Mouse (Mus musculus) midbrain, embryonic 16.5 days (tissue): Measurements from ENCODE around the gene Lrrc3c. TPM values are rescaled to one million over a fixed set of nuclear protein-coding genes. Genes with fewer than 3 reads are reported as not detected.

Experiments
- ATAC-seq: fragments of 200-750 bp; cut with Nextera tagmentation; 2 replicates; pipeline ENCODE4 v1.8.0; 2017; ENCODE audit warnings: moderate TSS enrichment
- H3K27ac ChIP-seq: fragments of 300-500 bp; sonication (generic); 2 replicates; pipeline ENCODE4 v1.5.1; 2014; ENCODE audit warnings: mild to moderate bottlenecking, low read length, mixed read lengths
- H3K27me3 ChIP-seq: fragments of 300-500 bp; sonication (generic); 2 replicates; pipeline ENCODE4 v1.6.1; 2014; ENCODE audit warnings: low read depth, low read length, mixed read lengths; ENCODE audit not compliant: control insufficient read depth, insufficient read depth
- H3K36me3 ChIP-seq: fragments of 300-500 bp; sonication (generic); 2 replicates; pipeline ENCODE4 v1.6.1; 2014; ENCODE audit warnings: mild to moderate bottlenecking, low read length, moderate library complexity, mixed read lengths; ENCODE audit not compliant: control insufficient read depth, insufficient read depth
- H3K4me1 ChIP-seq: fragments of 300-500 bp; sonication (generic); 2 replicates; pipeline ENCODE4 v1.6.1; 2014; ENCODE audit warnings: mild to moderate bottlenecking, low read length, mixed read lengths; ENCODE audit not compliant: control insufficient read depth, insufficient read depth
- H3K4me2 ChIP-seq: fragments of 300-500 bp; sonication (generic); 2 replicates; pipeline ENCODE4 v1.6.1; 2014; ENCODE audit warnings: mild to moderate bottlenecking, low read length, mixed read lengths
- H3K4me3 ChIP-seq: fragments of 300-500 bp; sonication (generic); 2 replicates; pipeline ENCODE4 v1.5.1; 2014; ENCODE audit warnings: low read depth, mild to moderate bottlenecking, low read length, moderate library complexity, mixed read lengths
- H3K9ac ChIP-seq: fragments of 300-500 bp; sonication (generic); 2 replicates; pipeline ENCODE4 v1.6.1; 2014; ENCODE audit warnings: low read depth, low read length, mixed read lengths
- H3K9me3 ChIP-seq: fragments of 300-500 bp; sonication (generic); replicated peaks from 2 replicates; pipeline ENCODE4 v1.6.1; 2014; ENCODE audit warnings: mild to moderate bottlenecking, low read length, mixed read lengths; ENCODE audit not compliant: control insufficient read depth, poor library complexity, severe bottlenecking
- WGBS: fragments of 180-500 bp; shearing (Covaris S2); extraction: QIAGEN DNeasy Blood & Tissue Kit; methylation state at CpG from one replicate; pipeline ENCODE4 v1.1.7; 2014; 5-methylcytosine and 5-hydroxymethylcytosine counted together
- polyA plus RNA-seq: library from polyadenylated mRNA; unstranded; fragments of >200 nt; fragmentation: Nextera tagmentation; extraction: Ambion mirVana; gene quantifications from 2 replicates; pipeline ENCODE4 v1.2.1, GENCODE M21; 2015

Lrrc3c gene
- polyA plus RNA-seq, 1 experiment from 2014 or later, result not detected

- peaks cover 10% of the 10 kb centered on the region for H3K36me3 ChIP-seq
- no peak for ATAC-seq
- H3K9ac ChIP-seq, result no peak overlapping the region
- H3K27me3 ChIP-seq, result no peaks in the 10 kb centered on the region
- H3K4me2 ChIP-seq, result no peak overlapping the region
- H3K4me1 ChIP-seq, result peaks cover 25% of the 10 kb centered on the region
- no peak overlapping the region for H3K27ac ChIP-seq
- 91% methylated on average over 3 of the region's 3 CpGs for WGBS
- H3K4me3 ChIP-seq, result no peak overlapping the region
- no peaks in the 10 kb centered on the region for H3K9me3 ChIP-seq
Measured at GRCm38 (mm10) chr11:98583265-98583552, 14.9 kb upstream of the Lrrc3c start.

GRCm38 (mm10) chr11:98583571-98583970 is 14.5 kb upstream of the Lrrc3c start:
- H3K9ac ChIP-seq, result no peak overlapping the region
- no peak for ATAC-seq
- no peak overlapping the region for H3K27ac ChIP-seq
- WGBS, result 33% methylated on average over 3 of the region's 3 CpGs
- no peaks in the 10 kb centered on the region for H3K27me3 ChIP-seq
- no peaks in the 10 kb centered on the region for H3K9me3 ChIP-seq
- H3K4me1 ChIP-seq, result peaks cover 27% of the 10 kb centered on the region
- H3K4me3 ChIP-seq, result no peak overlapping the region
- H3K4me2 ChIP-seq, result no peak overlapping the region
- H3K36me3 ChIP-seq, result peaks cover 10% of the 10 kb centered on the region

GRCm38 (mm10) chr11:98584146-98584545 is 13.9 kb upstream of the Lrrc3c start:
- no peak for ATAC-seq
- no peak overlapping the region for H3K27ac ChIP-seq
- no peak overlapping the region for H3K4me2 ChIP-seq
- 94% methylated on average over 1 of the region's 1 CpGs for WGBS
- peak overlapping the region; percentile 20; the same call in 1 of the 2 replicates for H3K9ac ChIP-seq
- H3K9me3 ChIP-seq, result no peaks in the 10 kb centered on the region
- no peak overlapping the region for H3K4me3 ChIP-seq
- peaks cover 27% of the 10 kb centered on the region for H3K4me1 ChIP-seq
- peaks cover 10% of the 10 kb centered on the region for H3K36me3 ChIP-seq
- no peaks in the 10 kb centered on the region for H3K27me3 ChIP-seq

GRCm38 (mm10) chr11:98584629-98585177 is 13.4 kb upstream of the Lrrc3c start:
- peaks cover 10% of the 10 kb centered on the region for H3K36me3 ChIP-seq
- no peak overlapping the region for H3K9ac ChIP-seq
- H3K27me3 ChIP-seq, result no peaks in the 10 kb centered on the region
- H3K9me3 ChIP-seq, result no peaks in the 10 kb centered on the region
- WGBS, result 93% methylated on average over 6 of the region's 6 CpGs
- no peak for ATAC-seq
- H3K27ac ChIP-seq, result no peak overlapping the region
- no peak overlapping the region for H3K4me3 ChIP-seq
- no peak overlapping the region for H3K4me2 ChIP-seq
- peaks cover 27% of the 10 kb centered on the region for H3K4me1 ChIP-seq

GRCm38 (mm10) chr11:98586087-98586891 is 11.8 kb upstream of the Lrrc3c start:
- WGBS, result under 1% methylated on average over 22 of the region's 22 CpGs
- Histone ChIP-seq H3K9ac (peak overlapping the region; percentile 82), H3K27me3 (no peaks in the 10 kb centered on the region), H3K4me2 (peak overlapping the region; percentile 94), H3K9me3 (no peaks in the 10 kb centered on the region), H3K4me3 (peak overlapping the region; percentile 76), H3K36me3 (peaks cover 10% of the 10 kb centered on the region), H3K4me1 (peaks cover 27% of the 10 kb centered on the region), H3K27ac (peak overlapping the region; percentile 82)
- ATAC-seq, result peak; percentile 49

- H3K4me1 ChIP-seq, result peaks cover 27% of the 10 kb centered on the region
- no peaks in the 10 kb centered on the region for H3K27me3 ChIP-seq
- peak; percentile 95 for ATAC-seq
- H3K9ac ChIP-seq, result peak within 1 kb of the TSS; percentile 82
- under 1% methylated on average over 49 of the region's 49 CpGs for WGBS
- peak within 1 kb of the TSS; percentile 76 for H3K4me3 ChIP-seq
- peak within 1 kb of the TSS; percentile 82 for H3K27ac ChIP-seq
- H3K36me3 ChIP-seq, result peaks cover 8% of the 10 kb centered on the region
- no peaks in the 10 kb centered on the region for H3K9me3 ChIP-seq
- peak within 1 kb of the TSS; percentile 94 for H3K4me2 ChIP-seq
Measured at GRCm38 (mm10) chr11:98586892-98587563, 11.1 kb upstream of the Lrrc3c start, which contains the start of gene Ormdl3. Gene Ormdl3 (minus strand): TSS chr11:98587368.

- Histone ChIP-seq H3K9ac (peak overlapping the region; percentile 82), H3K27ac (peak overlapping the region; percentile 72), H3K27me3 (no peaks in the 10 kb centered on the region; the same call in 1 of the 2 replicates), H3K36me3 (peaks cover under 1% of the 10 kb centered on the region; the same call in 1 of the 2 replicates), H3K4me3 (peak overlapping the region; percentile 76), H3K4me1 (peaks cover 27% of the 10 kb centered on the region), H3K4me2 (peak overlapping the region; percentile 94), H3K9me3 (no peaks in the 10 kb centered on the region)
- ATAC-seq, result peak; percentile 30; the same call in 1 of the 2 replicates
- WGBS, result 5% methylated on average over 20 of the region's 20 CpGs
Measured at GRCm38 (mm10) chr11:98587684-98588546, 10.2 kb upstream of the Lrrc3c start.

GRCm38 (mm10) chr11:98588833-98589281 is 9.2 kb upstream of the Lrrc3c start:
- Histone ChIP-seq H3K27me3 (no peaks in the 10 kb centered on the region; the same call in 1 of the 2 replicates), H3K4me2 (peak overlapping the region; percentile 94), H3K27ac (no peak overlapping the region), H3K9me3 (no peaks in the 10 kb centered on the region), H3K4me1 (peaks cover 27% of the 10 kb centered on the region), H3K4me3 (no peak overlapping the region), H3K9ac (no peak overlapping the region), H3K36me3 (no peaks in the 10 kb centered on the region)
- no peak for ATAC-seq
- 77% methylated on average over 6 of the region's 6 CpGs for WGBS
